Mouse (Mus musculus) erythroblast, embryonic 14.5 days (primary cell): ENCODE data around the gene Tagln3. TPM values are rescaled to one million over a fixed set of nuclear protein-coding genes. Genes with fewer than 3 reads are reported as not detected.

Experiments
- H3K27me3 ChIP-seq: 2 replicates; pipeline ENCODE4 v1.6.1; 2012; ENCODE audit warnings: inconsistent platforms; ENCODE audit not compliant: control insufficient read depth
- H3K36me3 ChIP-seq: 2 replicates; pipeline ENCODE4 v1.6.1; 2012; ENCODE audit warnings: mild to moderate bottlenecking, inconsistent platforms; ENCODE audit not compliant: control insufficient read depth
- H3K4me1 ChIP-seq: 2 replicates; pipeline ENCODE4 v1.6.1; 2012; ENCODE audit warnings: inconsistent platforms; ENCODE audit not compliant: control insufficient read depth
- H3K4me3 ChIP-seq: replicated peaks from 2 replicates; pipeline ENCODE3; 2012; ENCODE audit warnings: moderate library complexity, mild to moderate bottlenecking, inconsistent platforms
- H3K9me3 ChIP-seq: 2 replicates; pipeline ENCODE4 v1.6.1; 2012; ENCODE audit warnings: low read length, inconsistent platforms, mixed read lengths; ENCODE audit not compliant: control insufficient read depth
- GATA1 ChIP-seq: IDR thresholded peaks from 2 replicates; pipeline ENCODE4 v1.6.1; 2012; ENCODE audit warnings: low read length, inconsistent platforms, mixed read lengths
- TAL1 ChIP-seq: IDR thresholded peaks from 3 replicates; pipeline ENCODE4 v1.6.1; 2012; ENCODE audit warnings: low read length, inconsistent platforms, mixed read lengths
- polyA plus RNA-seq: library from polyadenylated mRNA; stranded (reverse); fragments of >175 nt; gene quantifications from 2 replicates; pipeline ENCODE4 v1.2.3, GENCODE M21; 2012

Tagln3 gene
- polyA plus RNA-seq, 1 experiment: 0.03 TPM

- no peak for TF ChIP-seq GATA1
- TF ChIP-seq TAL1: no peak
- no peaks in the 10 kb centered on the region; the same call in 1 of the 2 replicates for H3K4me1 ChIP-seq
- no peak overlapping the region for H3K4me3 ChIP-seq
- H3K27me3 ChIP-seq: no peaks in the 10 kb centered on the region
- no peaks in the 10 kb centered on the region for H3K9me3 ChIP-seq
- H3K36me3 ChIP-seq: no peaks in the 10 kb centered on the region
Observed at GRCm38 (mm10) chr16:45668178-45668577, 56.2 kb downstream of the Tagln3 start.

GRCm38 (mm10) chr16:45666136-45666535 lies 58.3 kb downstream of the Tagln3 start:
- Histone ChIP-seq H3K36me3 (no peaks in the 10 kb centered on the region), H3K4me1 (no peaks in the 10 kb centered on the region; the same call in 1 of the 2 replicates), H3K4me3 (no peak overlapping the region), H3K27me3 (no peaks in the 10 kb centered on the region), H3K9me3 (no peaks in the 10 kb centered on the region)
- TF ChIP-seq TAL1: no peak
- TF ChIP-seq GATA1: no peak

GRCm38 (mm10) chr16:45662381-45662780 lies 62.0 kb downstream of the Tagln3 start:
- H3K36me3 ChIP-seq: no peaks in the 10 kb centered on the region
- no peaks in the 10 kb centered on the region for H3K27me3 ChIP-seq
- H3K9me3 ChIP-seq: no peaks in the 10 kb centered on the region
- TF ChIP-seq TAL1: no peak
- H3K4me3 ChIP-seq: no peak overlapping the region
- H3K4me1 ChIP-seq: peaks cover 5% of the 10 kb centered on the region

Other genes starting within 250 kb of the Tagln3 start
- gene Gm609, start 231.6 kb downstream of the Tagln3 start, polyA plus RNA-seq: not detected in 2 replicates
- not detected in 2 replicates for gene Gm17783, start 192.6 kb downstream of the Tagln3 start, polyA plus RNA-seq
- not detected in 2 replicates for gene Slc9c1, start 189.3 kb downstream of the Tagln3 start, polyA plus RNA-seq
- not detected in 2 replicates for gene Gcsam, start 114.2 kb downstream of the Tagln3 start, polyA plus RNA-seq
- gene BC016579, start 70.5 kb downstream of the Tagln3 start, polyA plus RNA-seq: not detected in 2 replicates
- not detected in 2 replicates for gene Tmprss7, start 30.9 kb downstream of the Tagln3 start, polyA plus RNA-seq
- 0.45 and 0.54 TPM in 2 replicates for gene Abhd10, start 18.3 kb upstream of the Tagln3 start, polyA plus RNA-seq
- 0.01 TPM in 2 replicates for gene Phldb2, start 229.0 kb upstream of the Tagln3 start, polyA plus RNA-seq